Mouse (Mus musculus): ENCODE measurements around the gene Gse1.

DNA sequence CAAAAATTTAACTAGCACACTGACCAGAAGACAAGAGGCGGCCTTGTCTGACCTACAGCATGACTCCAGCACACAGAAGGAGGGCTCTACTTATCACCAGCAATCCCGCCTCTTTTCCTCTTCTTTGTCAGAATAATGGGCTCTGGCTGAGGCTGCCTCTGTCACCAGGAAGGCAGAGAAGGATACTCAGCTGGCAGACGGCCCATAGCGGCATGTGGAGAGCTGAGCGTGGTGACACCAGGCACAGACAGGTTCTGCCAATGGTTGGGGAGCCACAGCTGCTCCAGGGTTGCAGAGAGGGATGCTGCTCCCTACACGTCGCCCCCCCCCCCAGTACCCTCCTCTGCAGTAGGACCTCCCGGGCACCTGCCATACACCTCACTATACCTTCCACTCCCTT, 133.0 kb downstream of the Gse1 start:
- TF ChIP-seq CTCF (IDR thresholded peaks at IDR 0.05; ENCODE audit: extremely low read depth, insufficient read length, insufficient replicate concordance, low read depth, low read length) (no peak), POLR2A (IDR thresholded peaks at IDR 0.05; ENCODE audit: low read depth, low read length) (no peak)
